Comparison of ENCODE assay signal across 10 mouse cellular contexts in the genomic region with DNA sequence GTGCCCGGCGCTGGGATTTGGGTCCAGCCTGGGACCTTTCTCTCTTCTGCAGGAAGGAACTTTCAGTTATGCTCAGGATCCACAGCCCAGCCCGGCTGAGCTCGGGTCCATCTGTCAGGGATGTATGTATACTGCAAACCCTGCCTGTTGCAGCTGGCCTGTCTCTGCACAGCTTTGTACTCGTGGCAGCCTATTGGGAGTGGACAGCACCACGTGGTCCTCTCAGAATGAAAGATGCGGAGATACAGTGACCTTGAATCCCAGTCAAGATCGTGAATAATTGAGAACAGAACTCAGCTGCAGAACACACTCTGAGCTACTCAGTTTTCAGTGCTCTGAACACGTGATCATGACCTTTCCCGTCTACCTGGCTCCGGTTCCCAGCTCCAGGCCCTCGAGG.
DNase-seq lines count a peak whose midpoint lies in the region; ATAC-seq lines count a peak whose summit lies in the region.
"Had no signal": no experiment of that assay in that cellular context is flagged by ENCODE, and none has a peak within 500 bp of the region (broad histone marks: within the 10 kb centered on the region; RNA-seq: fewer than 3 reads in every experiment).

No protein-coding gene starts in this region.

- H3K27me3 ChIP-seq in embryonic facial prominence, embryonic 12.5 days = no peaks in the 10 kb centered on the region
- no peaks in the 10 kb centered on the region for H3K27me3 ChIP-seq in limb, embryonic 10.5 days (ENCODE audit: low read depth, poor library complexity, severe bottlenecking)

- ATAC-seq in embryonic facial prominence, embryonic 12.5 days (ENCODE audit: insufficient number of reproducible peaks, insufficient read depth, low FRiP score, low TSS enrichment) = peak; percentile 89
- no peak for ATAC-seq in erythroid progenitor cell, adult 5-6 weeks (replicated peaks; ENCODE audit: low FRiP score, poor library complexity, severe bottlenecking)

- H3K27ac ChIP-seq in embryonic facial prominence, embryonic 12.5 days = peak overlapping the region; percentile 73
- peak overlapping the region; percentile 76 for H3K27ac ChIP-seq in limb, embryonic 10.5 days
- H3K27ac ChIP-seq: hindbrain, postnatal 0 days had no signal

- H3K36me3 ChIP-seq in embryonic facial prominence, embryonic 12.5 days = no peaks in the 10 kb centered on the region
- no peaks in the 10 kb centered on the region for H3K36me3 ChIP-seq in limb, embryonic 10.5 days

- no peaks in the 10 kb centered on the region for H3K9me3 ChIP-seq in embryonic facial prominence, embryonic 12.5 days
- no peaks in the 10 kb centered on the region for H3K9me3 ChIP-seq in limb, embryonic 10.5 days (replicated peaks)

- no peak overlapping the region for H3K9ac ChIP-seq in embryonic facial prominence, embryonic 12.5 days

- 31% methylated on average over 12 of the region's 12 CpGs for WGBS in embryonic facial prominence, embryonic 12.5 days
- 72% methylated on average over 12 of the region's 12 CpGs for WGBS in limb, embryonic 10.5 days

- H3K4me1 ChIP-seq in embryonic facial prominence, embryonic 12.5 days = peaks cover 66% of the 10 kb centered on the region
- peaks cover 62% of the 10 kb centered on the region for H3K4me1 ChIP-seq in limb, embryonic 10.5 days

- DNase-seq in heart, adult 18-20 months = peak; percentile 6 to 17
- no peak for DNase-seq in heart, postnatal 25 days (ENCODE audit: low spot score)
- DNase-seq in adrenal gland, postnatal 36 days = peak; percentile 14 to 32
- DNase-seq in limb, embryonic 10.5 days (ENCODE audit: low spot score) = peak; percentile 41
- no peak for DNase-seq in spleen, postnatal 14 days (ENCODE audit: low spot score in 2 of 2)
- no peak for DNase-seq in thymus, postnatal 14 days
- DNase-seq: cerebellum, adult 11 months had no signal

- H3K4me3 ChIP-seq in embryonic facial prominence, embryonic 12.5 days = no peak overlapping the region
- H3K4me3 ChIP-seq in limb, embryonic 10.5 days = no peak overlapping the region

- H3K4me2 ChIP-seq in embryonic facial prominence, embryonic 12.5 days (replicated peaks) = peak overlapping the region; percentile 7; the same call in 1 of the 2 replicates

- intact Hi-C loops in heart, postnatal 25 days (cut with DNase I) = loop anchor here (5.0 kb wide), 1 partner anchor 127 kb away; no protein-coding TSS in a partner anchor

Comparison
In these comparisons a context has a peak if more than half of its experiments do, and no peak if none do; other contexts are left out.
1. DNase-seq: peak in heart, adult 18-20 months (2 of 2), adrenal gland, postnatal 36 days (2 of 2) and limb, embryonic 10.5 days (single experiment); none in heart, postnatal 25 days (single experiment), spleen, postnatal 14 days (0 of 2) and thymus, postnatal 14 days (single experiment).